Mouse (Mus musculus): Measurements from ENCODE around the gene Nenf.

Nenf gene

GRCm38 (mm10) chr1:191278324-191278723 is 39.7 kb downstream of the Nenf start:
- no peak for DNase-seq

GRCm38 (mm10) chr1:191277549-191278059 is 40.4 kb downstream of the Nenf start:
- peak; percentile 47 for DNase-seq

GRCm38 (mm10) chr1:191276181-191276580 is 41.8 kb downstream of the Nenf start:
- no peak for DNase-seq

GRCm38 (mm10) chr1:191275527-191275926 is 42.5 kb downstream of the Nenf start:
- peak; percentile 72 for DNase-seq

- no peak for DNase-seq
Observed at GRCm38 (mm10) chr1:191272660-191273059, 45.3 kb downstream of the Nenf start.

- DNase-seq = peak; percentile 18
Observed at GRCm38 (mm10) chr1:191269648-191269952, 48.4 kb downstream of the Nenf start.

- DNase-seq = no peak
Observed at GRCm38 (mm10) chr1:191268797-191269647, 49.0 kb downstream of the Nenf start.

GRCm38 (mm10) chr1:191267856-191268255 is 50.1 kb downstream of the Nenf start:
- no peak for DNase-seq

- no peak for DNase-seq
Observed at GRCm38 (mm10) chr1:191267162-191267561, 50.8 kb downstream of the Nenf start.

- no peak for DNase-seq
Observed at GRCm38 (mm10) chr1:191263471-191263870, 54.5 kb downstream of the Nenf start.

GRCm38 (mm10) chr1:191261861-191262260 is 56.1 kb downstream of the Nenf start:
- no peak for DNase-seq

- DNase-seq = no peak
Observed at GRCm38 (mm10) chr1:191259661-191260060, 58.3 kb downstream of the Nenf start.

GRCm38 (mm10) chr1:191259121-191259520 is 58.9 kb downstream of the Nenf start:
- DNase-seq = no peak

GRCm38 (mm10) chr1:191258521-191258920 is 59.5 kb downstream of the Nenf start:
- DNase-seq = no peak

- no peak for DNase-seq
Observed at GRCm38 (mm10) chr1:191257981-191258380, 60.0 kb downstream of the Nenf start.

GRCm38 (mm10) chr1:191257351-191257771 is 60.6 kb downstream of the Nenf start:
- DNase-seq = no peak

All from liver (tissue).